Mouse (Mus musculus) embryonic facial prominence, embryonic 13.5 days (tissue): Measurements from ENCODE around the gene Gm13693. TPM values are rescaled to one million over a fixed set of nuclear protein-coding genes. Genes with fewer than 3 reads are reported as not detected.
"Not testable (repeated sequence)": the region's sequence is repeated elsewhere in the genome, so short reads cannot be mapped to it uniquely, and the experiment has no call there.

Source experiments
- ATAC-seq: fragments of 200-750 bp; cut with Nextera tagmentation; 2 replicates; pipeline ENCODE4 v1.8.0; 2017; ENCODE audit warnings: low read depth; ENCODE audit not compliant: insufficient number of reproducible peaks, insufficient read depth, low FRiP score, low TSS enrichment
- H3K27ac ChIP-seq: fragments of 300-500 bp; sonication (generic); 2 replicates; pipeline ENCODE4 v1.5.1; 2015; ENCODE audit warnings: moderate library complexity, mild to moderate bottlenecking, inconsistent platforms
- H3K27me3 ChIP-seq: fragments of 300-500 bp; sonication (generic); 2 replicates; pipeline ENCODE4 v1.6.1; 2015; ENCODE audit warnings: mild to moderate bottlenecking, inconsistent platforms
- H3K36me3 ChIP-seq: fragments of 300-500 bp; sonication (generic); 2 replicates; pipeline ENCODE4 v1.6.1; 2015; ENCODE audit warnings: mild to moderate bottlenecking, inconsistent platforms
- H3K4me1 ChIP-seq: fragments of 300-500 bp; sonication (generic); 2 replicates; pipeline ENCODE4 v1.6.1; 2015; ENCODE audit warnings: inconsistent platforms
- H3K4me2 ChIP-seq: fragments of 300-500 bp; sonication (generic); 2 replicates; pipeline ENCODE4 v1.6.1; 2015; ENCODE audit warnings: moderate library complexity, mild to moderate bottlenecking, inconsistent platforms
- H3K4me3 ChIP-seq: fragments of 300-500 bp; sonication (generic); 2 replicates; pipeline ENCODE4 v1.5.1; 2015; ENCODE audit warnings: mild to moderate bottlenecking, inconsistent platforms
- H3K9ac ChIP-seq: fragments of 300-500 bp; sonication (generic); 2 replicates; pipeline ENCODE4 v1.6.1; 2015; ENCODE audit warnings: mild to moderate bottlenecking, inconsistent platforms
- H3K9me3 ChIP-seq: fragments of 300-500 bp; sonication (generic); 2 replicates; pipeline ENCODE4 v1.6.1; 2016; ENCODE audit warnings: inconsistent platforms
- WGBS: fragments of 180-500 bp; shearing (Covaris S2); methylation state at CpG from one replicate; pipeline ENCODE4 v1.1.7; 2015; ENCODE audit warnings: mixed read lengths; 5-methylcytosine and 5-hydroxymethylcytosine counted together
- polyA plus RNA-seq: library from polyadenylated mRNA; unstranded; fragments of >200 nt; fragmentation: Nextera tagmentation; extraction: Ambion mirVana; gene quantifications from 2 replicates; pipeline ENCODE4 v1.2.1, GENCODE M21; 2015

The Gm13693 gene
- polyA plus RNA-seq, 1 experiment from 2014 or later = not detected

- not testable (repeated sequence) for H3K9me3 ChIP-seq, H3K9ac ChIP-seq, ATAC-seq, H3K4me2 ChIP-seq, H3K4me3 ChIP-seq, H3K27ac ChIP-seq, H3K4me1 ChIP-seq, H3K36me3 ChIP-seq, H3K27me3 ChIP-seq
- 76% methylated on average over 2 of the region's 3 CpGs for WGBS
Observed at GRCm38 (mm10) chr2:83994526-83994925, 33.2 kb downstream of the Gm13693 start.

GRCm38 (mm10) chr2:84008913-84009312, 47.6 kb downstream of the Gm13693 start:
- WGBS = 49% methylated on average over 1 of the region's 1 CpGs
- no peak overlapping the region for H3K4me3 ChIP-seq
- H3K9me3 ChIP-seq = no peaks in the 10 kb centered on the region
- no peak overlapping the region for H3K27ac ChIP-seq
- no peaks in the 10 kb centered on the region for H3K36me3 ChIP-seq
- H3K4me2 ChIP-seq = no peak overlapping the region
- H3K27me3 ChIP-seq = no peaks in the 10 kb centered on the region
- peaks cover 3% of the 10 kb centered on the region; the same call in 1 of the 2 replicates for H3K4me1 ChIP-seq
- no peak overlapping the region for H3K9ac ChIP-seq
- ATAC-seq = no peak

DNA sequence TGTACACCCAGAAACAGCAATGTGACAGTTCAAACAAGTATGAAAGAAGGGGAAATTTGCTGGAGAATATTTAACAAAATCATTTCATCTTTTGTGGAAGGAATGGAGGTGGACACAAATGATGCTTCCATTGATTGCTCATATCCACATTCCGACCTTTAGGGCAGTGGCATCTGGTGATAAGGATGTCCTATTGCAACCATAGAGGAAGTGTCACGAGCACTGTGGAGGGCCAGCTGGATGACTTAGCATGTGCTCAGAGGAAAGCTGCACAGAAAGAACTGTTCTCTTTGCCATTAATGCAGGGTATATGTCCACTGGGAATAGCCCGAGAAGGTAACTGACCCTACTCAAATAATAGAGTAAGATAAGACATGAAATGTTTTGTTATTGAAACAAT, 48.5 kb downstream of the Gm13693 start:
- Histone ChIP-seq H3K27ac (no peak overlapping the region), H3K4me2 (no peak overlapping the region), H3K27me3 (no peaks in the 10 kb centered on the region), H3K9ac (no peak overlapping the region), H3K9me3 (no peaks in the 10 kb centered on the region), H3K4me3 (no peak overlapping the region), H3K36me3 (no peaks in the 10 kb centered on the region), H3K4me1 (peaks cover 3% of the 10 kb centered on the region; the same call in 1 of the 2 replicates)
- no peak for ATAC-seq
- WGBS = 80% methylated on average over 3 of the region's 3 CpGs

Other genes with a start within 250 kb of the Gm13693 start
- 79.6 and 92.9 TPM in 2 replicates for gene Itgav, start 237.1 kb upstream of the Gm13693 start, polyA plus RNA-seq
- 15.2 and 16.9 TPM in 2 replicates for gene Fam171b, start 148.9 kb upstream of the Gm13693 start, polyA plus RNA-seq
- not detected in 2 replicates for gene Zswim2, start 20.3 kb upstream of the Gm13693 start, polyA plus RNA-seq
- gene Gm13698, start 5.8 kb upstream of the Gm13693 start, polyA plus RNA-seq = not detected in 2 replicates
- gene Gm13695, start 5.8 kb downstream of the Gm13693 start, polyA plus RNA-seq = not detected in 2 replicates
- gene Gm13696, start 11.6 kb downstream of the Gm13693 start, polyA plus RNA-seq = not detected in 2 replicates
- not detected in 2 replicates for gene Gm13694, start 17.4 kb downstream of the Gm13693 start, polyA plus RNA-seq
- gene Gm13697, start 23.2 kb downstream of the Gm13693 start, polyA plus RNA-seq = not detected in 2 replicates
- not detected in 2 replicates for gene Gm13691, start 29.1 kb downstream of the Gm13693 start, polyA plus RNA-seq